Mouse (Mus musculus): ENCODE measurements around the gene Cdk20.

- TF ChIP-seq POLR2A (IDR thresholded peaks at IDR 0.05; ENCODE audit: low read depth, low read length) = no peak
- TF ChIP-seq CTCF (conservative IDR thresholded peaks at IDR 0.05 in 1 of 2, IDR thresholded peaks at IDR 0.05 in 1 of 2; ENCODE audit: low read depth in 2 of 2, low read length in 2 of 2) = no peak
- TF ChIP-seq POLR2AphosphoS2 (IDR thresholded peaks at IDR 0.05; ENCODE audit: low read depth, low read length) = no peak
- TF ChIP-seq UBTF (IDR thresholded peaks at IDR 0.05; ENCODE audit: low read depth, low read length) = no peak
- no peak for TF ChIP-seq MAFK (IDR thresholded peaks at IDR 0.05; ENCODE audit: insufficient replicate concordance, low read length)
- TF ChIP-seq JUN (IDR thresholded peaks at IDR 0.05; ENCODE audit: insufficient read depth, low read depth, low read length) = no peak
- no peak for TF ChIP-seq USF1 (IDR thresholded peaks at IDR 0.05; ENCODE audit: low read depth, low read length)
- TF ChIP-seq MAX (IDR thresholded peaks at IDR 0.05; ENCODE audit: low read length) = no peak
- no peak for TF ChIP-seq RCOR1 (conservative IDR thresholded peaks at IDR 0.05; ENCODE audit: low read depth, low read length)
- no peak for TF ChIP-seq ZNF384 (IDR thresholded peaks at IDR 0.05; ENCODE audit: low read depth, low read length)
These were observed 16.5 kb upstream of the Cdk20 start for GRCm38 (mm10) chr13:64415659-64416058.
